In the genomic region with DNA sequence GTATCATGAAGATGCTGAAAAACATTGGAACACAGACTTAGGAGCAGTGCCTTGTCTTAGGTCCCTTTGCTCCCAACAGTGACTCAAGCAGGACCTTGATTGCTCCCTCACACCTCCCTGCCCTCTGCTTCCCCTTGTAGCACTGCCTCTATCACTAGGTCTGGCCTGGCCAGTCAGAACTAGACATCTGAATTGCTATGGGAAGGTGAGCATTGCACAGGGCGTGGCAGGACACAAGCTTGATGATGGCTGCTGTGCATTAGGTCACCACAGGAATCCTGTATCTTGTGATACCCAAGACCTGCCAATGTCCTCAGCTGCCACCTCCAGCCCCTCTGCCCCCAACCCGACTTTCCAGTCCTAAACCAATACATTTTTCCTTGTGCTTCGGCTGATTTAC, we compare ENCODE assay signal across 12 mouse cellular contexts.
"Had no signal": no experiment of that assay in that cellular context is flagged by ENCODE, and none has a peak within 500 bp of the region (broad histone marks: within the 10 kb centered on the region; RNA-seq: fewer than 3 reads in every experiment).

No protein-coding gene starts in this region.

- H3K27me3 ChIP-seq: liver, embryonic 13.5 days had no signal

- H3K9me3 ChIP-seq: liver, embryonic 13.5 days had no signal

- H3K27ac ChIP-seq: left cerebral cortex, adult 2 months; liver, embryonic 13.5 days had no signal

- H3K4me2 ChIP-seq: liver, embryonic 13.5 days; midbrain, embryonic 11.5 days had no signal

- H3K9ac ChIP-seq: liver, embryonic 13.5 days had no signal

- H3K4me3 ChIP-seq: left cerebral cortex, adult 2 months; liver, embryonic 13.5 days had no signal

- DNase-seq: kidney, adult 9 months; kidney, postnatal 25 days; layer of hippocampus, postnatal 36 days; liver, embryonic 13.5 days; lung, adult 2 months; lung, postnatal 14 days; lung, postnatal 4 days; midbrain, embryonic 14.5 days; thymus, adult 2 months; thymus, postnatal 14 days had no signal
